Mouse (Mus musculus): ENCODE results near the gene Tmem14c.
"Not testable (repeated sequence)": the region's sequence is repeated elsewhere in the genome, so short reads cannot be mapped to it uniquely, and the experiment has no call there.

Gene Tmem14c

GRCm38 (mm10) chr13:41015829-41016634, at the start of gene Tmem14c:
TSS of gene Tmem14c (plus strand) at chr13:41016292.
- DNase-seq (ENCODE audit: low read depth, low spot score), result peak; percentile 88

GRCm38 (mm10) chr13:40967609-40968008, 48.5 kb upstream of the Tmem14c start:
- no peak for DNase-seq (ENCODE audit: low read depth, low spot score)

GRCm38 (mm10) chr13:40968564-40968963, 47.5 kb upstream of the Tmem14c start:
- DNase-seq (ENCODE audit: low read depth, low spot score), result no peak

- no peak for DNase-seq (ENCODE audit: low read depth, low spot score)
Observed at GRCm38 (mm10) chr13:40969761-40970390, 46.2 kb upstream of the Tmem14c start.

GRCm38 (mm10) chr13:40971261-40971660, 44.8 kb upstream of the Tmem14c start:
- DNase-seq (ENCODE audit: low read depth, low spot score), result no peak

GRCm38 (mm10) chr13:40971831-40972230, 44.3 kb upstream of the Tmem14c start:
- no peak for DNase-seq (ENCODE audit: low read depth, low spot score)

- no peak for DNase-seq (ENCODE audit: low read depth, low spot score)
Observed at GRCm38 (mm10) chr13:40972976-40973375, 43.1 kb upstream of the Tmem14c start.

GRCm38 (mm10) chr13:40977609-40978008, 38.5 kb upstream of the Tmem14c start:
- no peak for DNase-seq (ENCODE audit: low read depth, low spot score)

GRCm38 (mm10) chr13:40978652-40979051, 37.4 kb upstream of the Tmem14c start:
- DNase-seq (ENCODE audit: low read depth, low spot score), result no peak

GRCm38 (mm10) chr13:40979321-40979720, 36.8 kb upstream of the Tmem14c start:
- no peak for DNase-seq (ENCODE audit: low read depth, low spot score)

- DNase-seq (ENCODE audit: low read depth, low spot score), result no peak
Observed at GRCm38 (mm10) chr13:40982759-40983158, 33.3 kb upstream of the Tmem14c start.

- no peak for DNase-seq (ENCODE audit: low read depth, low spot score)
Observed at GRCm38 (mm10) chr13:40986081-40986480, 30.0 kb upstream of the Tmem14c start.

- DNase-seq (ENCODE audit: low read depth, low spot score), result not testable (repeated sequence)
Observed at GRCm38 (mm10) chr13:40987608-40988303, 28.3 kb upstream of the Tmem14c start.

- no peak for DNase-seq (ENCODE audit: low read depth, low spot score)
Observed at GRCm38 (mm10) chr13:40988418-40988817, 27.7 kb upstream of the Tmem14c start.

- no peak for DNase-seq (ENCODE audit: low read depth, low spot score)
Observed at GRCm38 (mm10) chr13:40994487-40995263, 21.4 kb upstream of the Tmem14c start.

- DNase-seq (ENCODE audit: low read depth, low spot score), result not testable (repeated sequence)
Observed at GRCm38 (mm10) chr13:40998537-40998936, 17.6 kb upstream of the Tmem14c start.

GRCm38 (mm10) chr13:41000140-41000925, 15.8 kb upstream of the Tmem14c start:
- no peak for DNase-seq (ENCODE audit: low read depth, low spot score)

GRCm38 (mm10) chr13:41000926-41001639, 15.0 kb upstream of the Tmem14c start, which contains the start of gene Pak1ip1:
TSS of gene Pak1ip1 (plus strand) at chr13:41001023.
- peak; percentile 83 for DNase-seq (ENCODE audit: low read depth, low spot score)

- no peak for DNase-seq (ENCODE audit: low read depth, low spot score)
Observed at GRCm38 (mm10) chr13:41002001-41002400, 14.1 kb upstream of the Tmem14c start.

- no peak for DNase-seq (ENCODE audit: low read depth, low spot score)
Observed at GRCm38 (mm10) chr13:41006244-41006643, 9.8 kb upstream of the Tmem14c start.
